Mouse (Mus musculus) liver, embryonic 14.5 days (tissue): ENCODE data around the gene Opcml. TPM values are rescaled to one million over a fixed set of nuclear protein-coding genes. Genes with fewer than 3 reads are reported as not detected.

Experiments used
- ATAC-seq: fragments of 200-750 bp; cut with Nextera tagmentation; 2 replicates; pipeline ENCODE4 v1.8.0; 2017; ENCODE audit warnings: moderate number of reproducible peaks, mild to moderate bottlenecking, moderate library complexity; ENCODE audit not compliant: insufficient read depth
- DNase-seq, 3 experiments: peaks; one replicate each; pipeline ENCODE4 v3.0.0-alpha.2; 2012 to 2013; ENCODE audit warnings: low read depth in 3 of 3, low spot score in 3 of 3
- H3K27ac ChIP-seq: fragments of 300-500 bp; sonication (generic); 2 replicates; pipeline ENCODE4 v1.5.1; 2014; ENCODE audit warnings: moderate library complexity, mild to moderate bottlenecking, control low read depth, inconsistent platforms
- H3K27me3 ChIP-seq: fragments of 300-500 bp; sonication (generic); 2 replicates; pipeline ENCODE4 v1.6.1; 2014; ENCODE audit warnings: mild to moderate bottlenecking, low read length, moderate library complexity; ENCODE audit not compliant: control insufficient read depth, insufficient read depth
- H3K36me3 ChIP-seq: fragments of 300-500 bp; sonication (generic); replicated peaks from 2 replicates; pipeline ENCODE4 v1.6.1; 2014; ENCODE audit warnings: low read depth; ENCODE audit not compliant: control insufficient read depth, insufficient read depth
- H3K4me1 ChIP-seq, 2 experiments: fragments of 200-500 bp in 1 of 2; fragments of 300-500 bp in 1 of 2; sonication (generic) in 1 of 2; replicated peaks; 2 replicates each; pipeline ENCODE4 v1.6.1; 2012 to 2014; ENCODE audit warnings: antibody characterized with exemption in 1 of 2, inconsistent platforms in 1 of 2, low read length in 1 of 2; ENCODE audit not compliant: control insufficient read depth in 2 of 2, insufficient read depth in 2 of 2
- H3K4me2 ChIP-seq: fragments of 300-500 bp; sonication (generic); 2 replicates; pipeline ENCODE4 v1.6.1; 2014; ENCODE audit warnings: low read depth, mild to moderate bottlenecking, control low read depth, moderate library complexity
- H3K4me3 ChIP-seq, 2 experiments: fragments of 200-500 bp in 1 of 2; fragments of 300-500 bp in 1 of 2; sonication (generic) in 1 of 2; 2 replicates each; pipeline ENCODE4 v1.5.1; 2012 to 2014; ENCODE audit warnings: low read depth in 2 of 2, low read length in 2 of 2, mild to moderate bottlenecking in 2 of 2, control low read depth in 1 of 2, inconsistent platforms in 1 of 2, moderate library complexity in 1 of 2; ENCODE audit not compliant: insufficient read depth in 1 of 2
- H3K9ac ChIP-seq: fragments of 300-500 bp; sonication (generic); replicated peaks from 2 replicates; pipeline ENCODE4 v1.6.1; 2014; ENCODE audit warnings: mild to moderate bottlenecking, control low read depth, moderate library complexity
- H3K9me3 ChIP-seq: fragments of 300-500 bp; sonication (generic); 2 replicates; pipeline ENCODE4 v1.6.1; 2016; ENCODE audit warnings: low read length, mixed read lengths; ENCODE audit not compliant: control insufficient read depth
- CTCF ChIP-seq: IDR thresholded peaks from 2 replicates; pipeline ENCODE4 v1.5.1; 2016; ENCODE audit warnings: antibody characterized with exemption, low read depth, control low read depth
- EP300 ChIP-seq: IDR thresholded peaks from 2 replicates; pipeline ENCODE4 v1.6.1; 2016; ENCODE audit warnings: antibody characterized with exemption, low read depth
- WGBS: fragments of 180-500 bp; shearing (Covaris S2); extraction: QIAGEN DNeasy Blood & Tissue Kit; methylation state at CpG from one replicate; pipeline ENCODE4 v1.1.7; 2014; ENCODE audit not compliant: insufficient replicate concordance; 5-methylcytosine and 5-hydroxymethylcytosine counted together
- polyA plus RNA-seq, 2 experiments: library from polyadenylated mRNA; depleted of rRNA in 1 of 2; stranded (reverse) in 1 of 2; unstranded in 1 of 2; fragments of >200 nt; fragmentation: Nextera tagmentation in 1 of 2; extraction: Ambion mirVana in 1 of 2; gene quantifications; 2 replicates each; pipeline versions ENCODE4 v1.2.1 to v1.2.3; 2012 to 2014

Opcml gene
- polyA plus RNA-seq, 2 experiments = 0.03 TPM; not detected in 1

DNA sequence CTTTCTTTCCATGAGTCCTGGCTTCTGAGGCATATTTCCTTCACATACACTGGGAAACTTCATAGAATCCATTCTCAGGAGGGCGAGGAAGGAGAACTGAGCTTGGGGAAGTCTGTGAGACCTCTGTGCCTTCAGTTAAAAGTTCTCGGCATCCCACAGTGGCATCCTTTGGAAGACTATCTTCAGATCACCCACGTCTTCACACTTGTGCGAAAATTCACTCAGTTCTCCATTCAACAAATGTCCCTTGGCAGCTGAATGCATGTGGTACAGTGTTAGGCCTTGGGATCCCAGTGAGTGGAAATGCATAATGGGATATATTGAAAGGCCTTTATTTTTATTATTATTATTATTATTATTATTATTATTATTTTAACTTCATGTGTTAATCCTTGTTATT, 304.1 kb downstream of the Opcml start:
- no peak for DNase-seq
- no peaks in the 10 kb centered on the region for H3K4me1 ChIP-seq
- no peak for TF ChIP-seq EP300
- TF ChIP-seq CTCF = no peak
- H3K36me3 ChIP-seq = no peaks in the 10 kb centered on the region
- no peak overlapping the region for H3K4me3 ChIP-seq
- H3K9me3 ChIP-seq = no peaks in the 10 kb centered on the region
- no peak overlapping the region for H3K27ac ChIP-seq
- no peak overlapping the region for H3K9ac ChIP-seq
- no peak for ATAC-seq
- H3K4me2 ChIP-seq = no peak overlapping the region
- H3K27me3 ChIP-seq = no peaks in the 10 kb centered on the region
- WGBS = 54% methylated on average over 4 of the region's 4 CpGs

DNA sequence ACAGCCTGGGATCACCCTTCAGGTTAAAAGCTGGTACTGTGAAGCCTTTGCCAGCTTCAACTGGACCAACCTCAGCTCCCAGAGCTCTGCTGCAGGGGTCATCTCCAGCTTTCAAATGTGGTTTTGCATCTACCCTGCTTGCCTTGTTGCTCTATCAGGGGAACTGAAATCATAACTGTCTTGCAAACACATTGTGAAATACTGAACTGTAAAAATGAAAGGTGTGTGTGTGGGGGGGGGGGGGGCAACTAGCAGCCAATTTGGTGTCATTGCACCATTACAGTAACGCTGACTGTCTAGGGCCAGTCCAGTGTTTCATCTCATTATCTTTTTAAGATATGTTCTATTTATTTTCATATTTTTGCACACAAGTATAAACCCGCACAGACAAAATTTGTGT, 305.6 kb downstream of the Opcml start:
- no peaks in the 10 kb centered on the region for H3K36me3 ChIP-seq
- H3K27ac ChIP-seq = no peak overlapping the region
- H3K4me3 ChIP-seq = no peak overlapping the region
- 65% methylated on average over 2 of the region's 2 CpGs for WGBS
- no peak overlapping the region for H3K9ac ChIP-seq
- no peak overlapping the region for H3K4me2 ChIP-seq
- ATAC-seq (no peak), DNase-seq (no peak)
- no peaks in the 10 kb centered on the region for H3K9me3 ChIP-seq
- no peaks in the 10 kb centered on the region for H3K27me3 ChIP-seq
- no peaks in the 10 kb centered on the region for H3K4me1 ChIP-seq
- TF ChIP-seq EP300 (no peak), CTCF (no peak)

DNA sequence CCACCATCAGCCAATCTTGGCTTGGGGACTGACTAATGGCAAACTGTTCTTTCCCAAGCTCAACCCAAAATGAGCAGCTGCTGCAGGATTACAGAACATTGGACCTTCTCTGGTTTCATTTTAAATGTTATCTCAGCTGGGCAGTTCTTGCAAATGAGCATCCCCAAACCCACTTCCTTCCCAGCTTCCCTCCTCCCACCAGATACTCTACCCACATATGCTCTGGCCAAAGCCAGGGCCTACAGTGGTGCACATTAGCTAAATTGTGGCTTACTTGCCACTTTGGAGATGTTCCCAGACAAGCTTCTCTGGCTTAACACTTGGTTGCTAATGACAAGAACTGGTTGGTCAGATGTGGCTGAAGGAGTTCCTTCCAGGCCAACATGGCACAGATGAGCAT, 311.4 kb downstream of the Opcml start:
- Histone ChIP-seq H3K27me3 (no peaks in the 10 kb centered on the region), H3K9ac (no peak overlapping the region), H3K4me2 (no peak overlapping the region), H3K4me1 (no peaks in the 10 kb centered on the region), H3K9me3 (no peaks in the 10 kb centered on the region), H3K36me3 (no peaks in the 10 kb centered on the region), H3K27ac (no peak overlapping the region), H3K4me3 (no peak overlapping the region)
- ATAC-seq = no peak
- DNase-seq = no peak
- no peak for TF ChIP-seq EP300
- no peak for TF ChIP-seq CTCF

DNA sequence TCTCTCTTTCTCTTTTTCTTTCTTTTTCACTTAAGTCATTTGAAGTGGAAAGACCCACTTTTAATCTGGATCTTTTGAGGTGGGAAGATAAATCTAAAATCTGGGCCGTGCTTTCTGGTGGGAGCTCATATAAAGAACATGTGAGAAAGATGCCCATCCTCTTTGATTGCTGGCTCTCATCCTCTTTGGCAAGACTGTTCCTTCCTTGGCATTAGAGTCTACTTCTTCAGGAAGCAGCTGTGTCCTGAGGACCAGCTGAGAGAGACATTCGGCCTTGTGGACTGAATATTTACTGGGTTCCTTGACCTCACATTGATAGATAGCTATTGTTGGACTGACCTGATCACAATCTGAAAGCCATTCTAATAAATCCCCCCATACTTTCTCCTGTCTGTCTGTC, 331.3 kb downstream of the Opcml start:
- no peak for DNase-seq
- Histone ChIP-seq H3K27me3 (no peaks in the 10 kb centered on the region), H3K4me2 (no peak overlapping the region), H3K9me3 (no peaks in the 10 kb centered on the region), H3K27ac (no peak overlapping the region), H3K9ac (no peak overlapping the region), H3K4me1 (no peaks in the 10 kb centered on the region), H3K4me3 (no peak overlapping the region), H3K36me3 (no peaks in the 10 kb centered on the region)
- TF ChIP-seq CTCF = no peak
- TF ChIP-seq EP300 = no peak
- ATAC-seq = no peak
- 50% methylated on average over 2 of the region's 2 CpGs for WGBS

DNA sequence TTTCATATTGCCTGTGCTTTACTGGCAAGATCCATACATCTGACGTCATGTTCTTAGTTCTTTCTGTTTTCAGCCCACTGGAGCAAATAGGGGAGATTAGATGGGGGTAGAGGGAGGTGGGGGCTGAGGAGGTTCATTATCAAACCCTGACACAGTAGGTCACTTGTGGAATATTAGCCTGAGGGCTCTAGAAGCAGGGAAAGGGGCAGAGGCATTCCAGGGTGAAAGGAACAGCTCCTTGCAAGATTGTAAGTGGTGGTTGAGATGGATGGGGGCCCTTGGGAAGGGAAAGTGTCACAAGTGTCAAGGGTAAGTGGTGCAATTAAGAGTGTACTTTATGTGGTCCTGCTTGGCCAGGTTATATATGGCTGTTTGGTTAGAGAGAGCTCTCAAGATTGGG, 338.2 kb downstream of the Opcml start:
- WGBS = 44% methylated on average over 1 of the region's 1 CpGs
- DNase-seq (no peak), ATAC-seq (no peak)
- no peaks in the 10 kb centered on the region; a peak in 1 of 4 replicates for H3K4me1 ChIP-seq
- TF ChIP-seq CTCF = no peak
- TF ChIP-seq EP300 = no peak
- no peaks in the 10 kb centered on the region for H3K36me3 ChIP-seq
- H3K4me3 ChIP-seq = no peak overlapping the region
- no peaks in the 10 kb centered on the region for H3K27me3 ChIP-seq
- no peak overlapping the region for H3K9ac ChIP-seq
- H3K27ac ChIP-seq = no peak overlapping the region
- no peaks in the 10 kb centered on the region for H3K9me3 ChIP-seq
- no peak overlapping the region for H3K4me2 ChIP-seq
